Mouse (Mus musculus): Measurements from ENCODE around the gene Ccser2.

- TF ChIP-seq EP300 (IDR thresholded peaks at IDR 0.05; ENCODE audit: insufficient read depth, low read depth, low read length) (no peak), POLR2A (IDR thresholded peaks at IDR 0.05; ENCODE audit: insufficient read depth, low read depth, low read length) (no peak)
These were observed 104.6 kb downstream of the Ccser2 start for GRCm38 (mm10) chr14:36863877-36864489.
